Mouse (Mus musculus): ENCODE measurements at regions not wholly inside any gene's neighbourhood (a gene's known extent, or its start where the extent isn't known, plus 50 kb on each side); places are given as distances from the start of the nearest gene placed in this dataset.
"Not testable (repeated sequence)": the region's sequence is repeated elsewhere in the genome, so short reads cannot be mapped to it uniquely, and the experiment has no call there.

DNA sequence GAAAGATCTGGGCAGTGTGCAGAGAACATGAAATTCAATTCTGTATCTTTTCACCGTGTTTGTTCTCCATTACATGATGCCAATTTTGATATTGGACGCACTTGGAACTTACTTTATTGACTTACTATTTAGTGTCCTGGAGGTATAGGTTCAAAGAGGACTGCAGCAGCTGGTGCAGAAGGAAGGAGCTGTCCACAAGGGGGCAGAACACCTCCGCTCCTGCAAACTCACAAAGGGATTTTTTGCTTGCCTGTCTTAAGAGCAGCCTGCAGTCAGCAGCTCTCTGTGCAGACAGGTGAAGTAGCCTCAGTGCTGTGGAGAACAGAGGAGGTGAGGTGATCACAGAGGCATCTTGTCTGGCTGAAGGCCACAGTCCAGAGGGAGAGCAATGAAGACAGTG, 84.8 kb upstream of the Olfr1507 start:
- no peak for DNase-seq (ENCODE audit: low spot score in 2 of 2)

DNA sequence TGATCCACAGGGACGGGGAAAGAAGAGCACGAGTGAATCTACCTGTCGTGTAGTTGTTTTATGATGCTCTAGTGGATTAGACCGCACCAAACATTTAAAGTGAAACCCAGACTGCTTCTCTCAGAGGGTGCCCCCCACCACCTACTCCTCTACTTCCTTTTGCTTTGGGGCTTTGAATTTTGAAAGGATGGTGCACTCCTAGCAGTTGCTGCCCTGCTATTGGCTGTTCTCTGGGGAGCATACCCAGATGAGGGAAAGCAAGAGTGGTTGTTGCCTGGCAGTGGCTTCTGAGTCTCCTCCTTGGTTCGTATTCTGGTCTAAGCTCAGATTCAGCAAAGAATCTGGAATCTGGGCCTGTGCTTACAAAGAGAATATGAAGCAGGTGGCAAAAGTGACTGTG, 71.4 kb upstream of the Olfr1507 start:
- DNase-seq (ENCODE audit: low spot score in 2 of 2), result no peak

DNA sequence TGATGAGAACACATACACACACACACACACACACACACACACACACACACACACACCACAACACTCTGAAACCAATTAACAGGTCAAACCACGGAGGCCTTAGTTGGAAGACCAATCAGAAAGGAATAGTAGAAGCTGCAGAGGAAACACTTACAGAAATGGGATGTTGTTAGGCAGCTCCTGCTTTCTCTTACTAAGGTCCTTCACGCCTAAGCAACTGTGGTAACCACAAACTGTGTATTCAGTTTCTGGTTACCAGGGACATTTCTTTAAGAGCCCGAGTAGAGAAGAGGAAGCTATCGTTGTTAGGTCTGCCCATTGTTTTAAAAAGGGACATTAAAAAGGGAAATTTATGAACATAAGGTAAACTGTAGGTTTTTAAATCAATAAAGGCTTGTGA, 70.1 kb upstream of the Olfr1507 start:
- no peak for DNase-seq (ENCODE audit: low spot score in 2 of 2)

DNA sequence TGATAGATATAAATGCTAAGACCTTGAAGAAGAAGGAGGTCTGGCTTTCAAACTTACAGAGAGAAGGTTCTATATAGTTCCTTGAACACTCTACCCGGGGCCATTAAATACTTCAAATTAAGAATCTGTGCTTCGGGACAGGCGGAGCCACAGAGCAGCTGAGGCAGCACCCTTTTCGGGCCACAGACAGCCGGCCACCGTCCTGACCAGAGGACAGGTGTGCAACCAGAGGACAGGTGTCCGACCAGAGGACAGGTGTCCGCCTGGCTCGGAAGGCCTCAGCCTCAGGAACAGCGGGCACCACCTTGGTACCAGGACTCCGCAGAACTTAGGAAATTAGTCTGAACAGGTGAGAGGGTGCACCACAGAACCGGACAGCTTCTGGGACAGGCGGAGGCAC, 60.8 kb upstream of the Olfr1507 start:
- DNase-seq (ENCODE audit: low spot score in 2 of 2), result not testable (repeated sequence)

DNA sequence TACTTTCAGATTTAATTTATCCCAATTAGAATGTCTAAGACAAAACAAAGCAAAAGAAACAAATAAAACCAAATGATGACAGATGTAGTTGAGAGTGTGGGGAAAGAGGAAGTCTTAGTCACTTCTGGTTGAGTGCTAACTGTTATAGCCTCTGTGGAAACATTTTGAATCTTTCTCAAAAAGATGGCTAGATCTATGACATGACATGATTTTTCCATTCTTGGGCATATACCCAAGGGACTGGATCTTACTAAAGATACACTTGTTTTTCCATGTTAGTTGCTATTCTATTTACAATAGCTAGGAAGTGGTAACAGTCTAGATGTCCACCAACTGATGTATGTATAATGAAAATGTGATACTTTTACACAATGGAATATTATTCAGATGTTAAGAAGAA, 57.9 kb upstream of the Olfr1507 start:
- no peak for DNase-seq (ENCODE audit: low spot score in 2 of 2)

DNA sequence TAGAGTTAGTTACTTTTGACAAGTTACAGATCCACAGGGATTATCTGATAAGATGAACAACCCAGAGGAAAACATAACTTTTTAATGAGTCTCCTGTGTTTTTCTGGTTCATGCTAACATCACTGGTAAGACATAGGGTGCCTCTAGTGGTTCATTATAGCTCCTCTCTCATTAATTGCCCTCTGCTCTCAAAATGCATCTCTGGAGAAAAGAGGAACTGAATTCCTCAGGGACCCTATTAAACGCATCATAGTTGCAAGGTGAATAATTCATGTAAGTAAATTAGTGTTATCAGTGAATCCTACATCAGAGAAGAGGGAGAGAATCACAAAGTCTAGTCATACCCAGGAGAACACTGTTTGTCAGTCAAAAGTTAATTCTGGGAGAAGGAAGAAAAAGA, 52.4 kb upstream of the Olfr1507 start:
- no peak for DNase-seq (ENCODE audit: low spot score in 2 of 2)
